Mouse (Mus musculus) kidney, embryonic 14.5 days (tissue): ENCODE data around the gene Nrap. TPM values are rescaled to one million over a fixed set of nuclear protein-coding genes. Genes with fewer than 3 reads are reported as not detected.

Experiments used
- ATAC-seq: fragments of 200-750 bp; cut with Nextera tagmentation; 2 replicates; pipeline ENCODE4 v1.8.0; 2017; ENCODE audit warnings: moderate number of reproducible peaks, mild to moderate bottlenecking, moderate TSS enrichment, moderate library complexity; ENCODE audit not compliant: low FRiP score, low TSS enrichment
- H3K27ac ChIP-seq: fragments of 300-500 bp; sonication (generic); 2 replicates; pipeline ENCODE4 v1.5.1; 2014; ENCODE audit warnings: low read depth, mild to moderate bottlenecking, low read length, moderate library complexity, mixed read lengths
- H3K27me3 ChIP-seq: fragments of 300-500 bp; sonication (generic); 2 replicates; pipeline ENCODE4 v1.6.1; 2014; ENCODE audit warnings: mild to moderate bottlenecking, low read length; ENCODE audit not compliant: control insufficient read depth, insufficient read depth
- H3K36me3 ChIP-seq: fragments of 300-500 bp; sonication (generic); 2 replicates; pipeline ENCODE4 v1.6.1; 2014; ENCODE audit warnings: low read length, mixed read lengths; ENCODE audit not compliant: control insufficient read depth, insufficient read depth
- H3K4me1 ChIP-seq: fragments of 300-500 bp; sonication (generic); 2 replicates; pipeline ENCODE4 v1.6.1; 2014; ENCODE audit warnings: low read length, mixed read lengths; ENCODE audit not compliant: control insufficient read depth, insufficient read depth
- H3K4me2 ChIP-seq: fragments of 300-500 bp; sonication (generic); replicated peaks from 2 replicates; pipeline ENCODE4 v1.6.1; 2014; ENCODE audit warnings: low read depth, mild to moderate bottlenecking, low read length
- H3K4me3 ChIP-seq: fragments of 300-500 bp; sonication (generic); 2 replicates; pipeline ENCODE4 v1.5.1; 2014; ENCODE audit warnings: mild to moderate bottlenecking, low read length
- H3K9ac ChIP-seq: fragments of 300-500 bp; sonication (generic); 2 replicates; pipeline ENCODE4 v1.6.1; 2014; ENCODE audit warnings: low read depth, mild to moderate bottlenecking, low read length, moderate library complexity
- H3K9me3 ChIP-seq: fragments of 300-500 bp; sonication (generic); 2 replicates; pipeline ENCODE4 v1.6.1; 2016; ENCODE audit warnings: low read length; ENCODE audit not compliant: control insufficient read depth
- WGBS: fragments of 180-500 bp; shearing (Covaris S2); extraction: QIAGEN DNeasy Blood & Tissue Kit; methylation state at CpG from one replicate; pipeline ENCODE4 v1.1.7; 2014; 5-methylcytosine and 5-hydroxymethylcytosine counted together
- polyA plus RNA-seq: library from polyadenylated mRNA; unstranded; fragments of >200 nt; fragmentation: Nextera tagmentation; extraction: Ambion mirVana; gene quantifications from 2 replicates; pipeline ENCODE4 v1.2.1, GENCODE M21; 2014

Gene Nrap
- polyA plus RNA-seq, 1 experiment from 2014 or later = 0.19 TPM

- Histone ChIP-seq H3K9ac (no peak overlapping the region), H3K4me2 (no peak overlapping the region), H3K27me3 (peaks cover 5% of the 10 kb centered on the region; the same call in 1 of the 2 replicates), H3K4me1 (peaks cover 4% of the 10 kb centered on the region; the same call in 1 of the 2 replicates), H3K9me3 (no peaks in the 10 kb centered on the region), H3K27ac (no peak overlapping the region), H3K36me3 (no peaks in the 10 kb centered on the region), H3K4me3 (no peak overlapping the region)
- WGBS = 78% methylated on average over 6 of the region's 6 CpGs
- 0 out of 2 replicates have a peak, but pooled peaks have one; percentile 28 for ATAC-seq
Measured at GRCm38 (mm10) chr19:56391307-56392046, 1.6 kb upstream of the Nrap start.

GRCm38 (mm10) chr19:56389176-56389575, 661 bp downstream of the Nrap start:
- no peak for ATAC-seq
- Histone ChIP-seq H3K9ac (no peak overlapping the region), H3K4me1 (no peaks in the 10 kb centered on the region), H3K36me3 (no peaks in the 10 kb centered on the region), H3K4me2 (no peak overlapping the region), H3K27me3 (no peaks in the 10 kb centered on the region), H3K9me3 (no peaks in the 10 kb centered on the region), H3K27ac (no peak overlapping the region), H3K4me3 (no peak overlapping the region)
- 87% methylated on average over 11 of the region's 11 CpGs for WGBS

DNA sequence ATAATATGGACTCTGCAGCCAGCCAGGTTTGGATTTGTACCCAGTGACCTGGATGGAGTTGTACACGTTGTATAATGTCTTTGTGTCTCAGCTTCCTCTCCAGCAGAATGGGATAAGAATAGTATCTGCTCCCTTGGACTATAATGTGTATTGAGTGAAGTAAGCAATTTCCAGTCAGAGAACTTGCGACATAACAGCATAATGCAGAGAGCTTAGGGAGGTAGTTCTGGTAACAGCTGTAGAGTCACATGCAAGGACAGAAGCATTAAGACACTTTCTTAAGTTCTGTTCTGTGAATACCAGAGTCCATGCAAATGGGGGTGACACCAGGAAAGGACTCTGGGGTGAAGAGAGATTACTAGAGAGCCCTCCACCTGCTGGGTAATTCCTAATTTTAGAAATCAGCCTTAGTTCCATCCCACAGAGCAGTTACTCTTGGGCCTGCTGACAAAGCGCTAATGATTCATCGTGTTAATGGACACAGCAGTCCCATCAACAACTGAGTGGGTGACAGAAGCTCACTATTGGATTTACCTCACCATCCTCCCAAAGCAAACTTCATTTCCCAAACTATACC, 2.0 kb downstream of the Nrap start:
- H3K9me3 ChIP-seq = no peaks in the 10 kb centered on the region
- no peak overlapping the region for H3K9ac ChIP-seq
- H3K4me1 ChIP-seq = no peaks in the 10 kb centered on the region
- H3K27ac ChIP-seq = no peak overlapping the region
- no peaks in the 10 kb centered on the region for H3K27me3 ChIP-seq
- 88% methylated on average over 4 of the region's 4 CpGs for WGBS
- H3K36me3 ChIP-seq = no peaks in the 10 kb centered on the region
- no peak overlapping the region for H3K4me3 ChIP-seq
- no peak overlapping the region for H3K4me2 ChIP-seq
- ATAC-seq = no peak

DNA sequence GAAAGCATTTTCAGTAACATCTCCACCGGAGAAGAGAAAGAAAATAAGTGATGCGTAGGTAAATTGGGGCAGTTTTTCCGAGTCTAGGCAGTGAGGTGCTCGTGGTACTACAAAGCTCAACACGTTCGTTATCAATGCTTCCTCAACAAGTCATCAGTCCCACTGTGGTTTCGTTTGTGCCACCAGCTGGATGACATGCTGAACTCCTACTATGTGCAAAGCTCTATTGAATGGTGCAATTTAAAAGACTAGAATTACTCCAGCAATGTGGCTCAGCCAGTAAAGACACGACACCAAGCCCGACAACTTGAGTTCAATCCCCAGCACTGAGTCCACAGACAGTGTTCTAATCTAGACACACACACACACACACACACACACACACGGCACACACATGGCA, 3.7 kb downstream of the Nrap start:
- WGBS = 93% methylated on average over 10 of the region's 10 CpGs
- no peaks in the 10 kb centered on the region for H3K36me3 ChIP-seq
- H3K27ac ChIP-seq = no peak overlapping the region
- no peak for ATAC-seq
- no peaks in the 10 kb centered on the region for H3K4me1 ChIP-seq
- no peak overlapping the region for H3K9ac ChIP-seq
- no peaks in the 10 kb centered on the region for H3K27me3 ChIP-seq
- H3K4me2 ChIP-seq = no peak overlapping the region
- H3K4me3 ChIP-seq = no peak overlapping the region
- H3K9me3 ChIP-seq = no peaks in the 10 kb centered on the region

DNA sequence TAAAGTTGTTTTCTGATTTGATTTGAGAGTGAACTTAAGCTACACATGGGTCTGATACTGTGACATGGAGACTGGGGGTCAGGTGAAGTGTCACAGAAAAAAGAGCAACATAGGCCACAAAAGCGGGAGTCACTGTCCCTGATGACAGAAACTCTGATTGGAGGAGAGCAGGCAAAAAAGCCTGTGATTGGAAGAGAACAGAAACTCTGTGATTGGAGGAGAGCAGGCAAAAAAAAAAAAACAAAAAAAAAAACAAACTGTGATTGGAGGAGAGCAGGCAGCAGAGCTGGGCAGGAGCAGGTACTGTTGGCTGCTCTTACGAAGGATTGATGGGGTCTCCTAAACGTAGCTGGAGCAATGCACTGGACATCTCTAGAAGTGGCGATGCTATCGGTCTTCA, 4.3 kb downstream of the Nrap start:
- Histone ChIP-seq H3K9ac (no peak overlapping the region), H3K4me2 (no peak overlapping the region), H3K36me3 (no peaks in the 10 kb centered on the region), H3K4me3 (no peak overlapping the region), H3K27me3 (no peaks in the 10 kb centered on the region), H3K9me3 (no peaks in the 10 kb centered on the region), H3K27ac (no peak overlapping the region), H3K4me1 (no peaks in the 10 kb centered on the region)
- no peak for ATAC-seq
- WGBS = 82% methylated on average over 5 of the region's 5 CpGs

- H3K4me3 ChIP-seq = no peak overlapping the region
- H3K27ac ChIP-seq = no peak overlapping the region
- no peaks in the 10 kb centered on the region for H3K4me1 ChIP-seq
- no peaks in the 10 kb centered on the region for H3K9me3 ChIP-seq
- 93% methylated on average over 10 of the region's 10 CpGs for WGBS
- H3K4me2 ChIP-seq = no peak overlapping the region
- no peak for ATAC-seq
- H3K27me3 ChIP-seq = no peaks in the 10 kb centered on the region
- H3K9ac ChIP-seq = no peak overlapping the region
- no peaks in the 10 kb centered on the region for H3K36me3 ChIP-seq
Measured at GRCm38 (mm10) chr19:56381407-56381806, 8.4 kb downstream of the Nrap start.

DNA sequence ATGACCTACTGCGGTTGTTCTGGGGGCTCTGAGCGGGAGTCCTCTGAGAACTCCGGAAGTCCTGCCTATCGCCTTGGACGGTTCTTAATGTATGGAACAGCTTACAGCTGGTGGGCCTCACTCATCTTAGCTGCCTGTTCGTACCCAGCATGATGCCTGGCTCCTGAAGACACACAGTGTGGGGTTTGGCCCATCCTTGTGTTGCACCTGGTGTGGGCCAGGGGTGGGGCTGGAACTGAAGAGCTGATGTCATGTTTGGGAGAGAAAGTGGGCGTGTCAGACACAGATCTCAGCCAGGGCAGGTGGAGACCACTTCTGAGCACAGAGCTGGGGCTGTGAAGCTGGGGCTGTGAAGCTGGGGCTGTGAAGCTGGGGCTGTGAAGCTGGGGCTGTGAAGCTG, 9.5 kb downstream of the Nrap start:
- Histone ChIP-seq H3K4me1 (no peaks in the 10 kb centered on the region), H3K36me3 (no peaks in the 10 kb centered on the region), H3K27me3 (no peaks in the 10 kb centered on the region), H3K4me3 (no peak overlapping the region), H3K27ac (no peak overlapping the region), H3K9ac (no peak overlapping the region), H3K9me3 (no peaks in the 10 kb centered on the region), H3K4me2 (no peak overlapping the region)
- WGBS = 82% methylated on average over 7 of the region's 7 CpGs
- ATAC-seq = no peak

DNA sequence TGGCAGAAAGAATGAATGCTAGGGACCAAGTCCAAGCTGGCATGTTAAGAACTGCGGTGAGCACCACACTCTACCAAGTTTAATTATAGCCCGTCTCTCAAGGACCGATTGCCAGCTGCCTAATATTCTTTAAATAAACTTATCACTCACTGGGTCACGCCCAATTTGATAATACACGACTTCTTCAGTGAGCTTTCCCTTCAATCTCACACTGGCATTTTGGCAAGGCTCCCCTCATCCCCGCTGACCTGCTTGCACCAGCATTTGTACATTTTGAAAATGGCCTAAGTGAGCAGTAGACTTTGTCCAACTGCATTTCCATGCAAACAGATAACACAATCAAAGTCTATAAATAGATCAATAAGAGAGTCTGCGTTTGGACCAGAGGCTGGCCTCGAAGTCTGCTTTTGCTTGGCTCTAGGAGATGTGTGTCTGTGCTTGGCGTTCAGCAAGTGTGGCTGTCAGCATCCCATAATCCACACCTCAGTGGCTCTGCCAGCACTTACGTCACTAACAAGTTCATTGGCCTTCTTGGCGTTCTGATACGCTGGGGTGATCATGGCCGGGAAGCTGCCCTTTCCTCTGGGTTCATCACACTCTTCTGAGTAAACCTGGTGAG, 11.2 kb downstream of the Nrap start:
- no peak for ATAC-seq
- Histone ChIP-seq H3K4me2 (no peak overlapping the region), H3K9me3 (no peaks in the 10 kb centered on the region), H3K27ac (no peak overlapping the region), H3K4me3 (no peak overlapping the region), H3K36me3 (no peaks in the 10 kb centered on the region), H3K4me1 (no peaks in the 10 kb centered on the region), H3K9ac (no peak overlapping the region), H3K27me3 (no peaks in the 10 kb centered on the region)
- 77% methylated on average over 13 of the region's 13 CpGs for WGBS

DNA sequence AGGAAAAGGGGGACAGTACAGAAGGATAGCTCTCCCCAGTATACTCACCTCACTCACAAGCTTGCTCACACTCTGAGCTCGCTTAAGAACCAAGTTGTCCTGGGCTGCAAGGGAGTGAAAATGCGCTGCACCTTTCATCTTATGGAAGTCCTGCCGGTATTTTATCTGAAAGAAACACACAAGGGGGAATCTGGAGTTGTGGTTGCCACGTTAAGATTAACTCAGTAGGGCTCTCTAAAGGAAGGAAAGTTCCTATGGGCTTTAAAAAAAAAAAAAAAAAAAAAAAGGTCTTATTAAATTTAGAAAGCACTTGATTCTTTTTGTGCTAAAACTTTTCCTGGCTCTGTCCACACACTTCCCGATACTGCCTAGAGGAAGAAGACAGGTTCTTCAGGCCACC, 11.8 kb downstream of the Nrap start:
- Histone ChIP-seq H3K9ac (no peak overlapping the region), H3K4me3 (no peak overlapping the region), H3K4me1 (no peaks in the 10 kb centered on the region), H3K36me3 (no peaks in the 10 kb centered on the region), H3K27me3 (no peaks in the 10 kb centered on the region), H3K27ac (no peak overlapping the region), H3K9me3 (no peaks in the 10 kb centered on the region), H3K4me2 (no peak overlapping the region)
- no peak for ATAC-seq
- 91% methylated on average over 5 of the region's 5 CpGs for WGBS
